Mouse (Mus musculus): ENCODE results near the gene Tstd2. TPM values are rescaled to one million over a fixed set of nuclear protein-coding genes. Genes with fewer than 3 reads are reported as not detected.
A peak's percentile ranks its signal among the peaks of the same experiment; 100 is the strongest.

Tstd2 gene
- polyA plus RNA-seq, 1 experiment, result 0.46 TPM

DNA sequence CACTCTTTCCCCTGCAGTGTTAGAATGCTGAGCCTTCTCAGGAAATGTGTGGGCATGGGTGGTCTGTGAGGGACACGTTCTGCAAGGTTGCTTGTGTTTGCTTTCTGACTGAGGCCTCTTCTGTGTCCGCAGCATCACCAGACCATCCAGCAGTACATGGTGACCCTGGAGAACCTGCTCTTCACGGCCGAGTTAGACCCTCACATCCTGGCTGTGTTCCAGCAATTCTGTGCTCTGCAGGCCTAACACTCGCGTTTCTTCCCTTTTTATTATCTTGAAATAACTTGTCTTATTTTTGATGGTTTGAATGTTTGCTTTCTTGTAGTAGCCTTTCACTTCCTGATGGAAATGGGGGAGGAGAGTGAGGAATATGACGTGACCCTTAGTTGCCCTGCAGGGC is 33.3 kb upstream of the Tstd2 start:
- peaks cover 97% of the 10 kb centered on the region for H3K36me3 ChIP-seq (ENCODE audit: control insufficient read depth)
- TF ChIP-seq TAL1 (IDR thresholded peaks at IDR 0.05; ENCODE audit: low read length) (no peak), GATA1 (IDR thresholded peaks at IDR 0.05; ENCODE audit: low read length) (no peak)
- no peaks in the 10 kb centered on the region for H3K9me3 ChIP-seq (ENCODE audit: control insufficient read depth, low read length)
- H3K4me1 ChIP-seq (ENCODE audit: control insufficient read depth), result no peaks in the 10 kb centered on the region
- no peak overlapping the region for H3K4me3 ChIP-seq (replicated peaks)
- H3K27me3 ChIP-seq (ENCODE audit: control insufficient read depth), result no peaks in the 10 kb centered on the region

DNA sequence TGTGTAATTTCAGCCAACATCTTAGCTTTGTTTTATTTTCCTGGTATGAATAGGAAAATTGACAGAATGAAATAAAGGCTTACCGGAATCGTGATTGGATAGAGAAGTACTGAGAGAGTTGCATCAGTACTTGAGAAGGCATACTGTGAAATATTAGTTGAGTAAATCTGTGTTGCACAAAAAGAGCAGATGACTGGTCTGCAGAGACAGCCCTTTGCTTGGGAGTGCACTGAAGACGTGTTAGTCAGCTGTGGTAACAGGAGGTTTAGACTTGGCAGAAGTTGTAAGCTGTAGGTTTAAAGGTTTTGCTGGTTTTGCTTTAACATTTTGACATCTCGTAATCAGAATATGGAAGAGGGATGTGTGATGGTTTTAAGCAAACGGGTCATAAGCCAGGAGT is 27.3 kb upstream of the Tstd2 start:
- no peaks in the 10 kb centered on the region for H3K9me3 ChIP-seq (ENCODE audit: control insufficient read depth, low read length)
- H3K4me1 ChIP-seq (ENCODE audit: control insufficient read depth), result no peaks in the 10 kb centered on the region
- H3K36me3 ChIP-seq (ENCODE audit: control insufficient read depth), result peaks cover 97% of the 10 kb centered on the region
- TF ChIP-seq GATA1 (IDR thresholded peaks at IDR 0.05; ENCODE audit: low read length), result no peak
- H3K27me3 ChIP-seq (ENCODE audit: control insufficient read depth), result no peaks in the 10 kb centered on the region
- no peak overlapping the region for H3K4me3 ChIP-seq (replicated peaks)

DNA sequence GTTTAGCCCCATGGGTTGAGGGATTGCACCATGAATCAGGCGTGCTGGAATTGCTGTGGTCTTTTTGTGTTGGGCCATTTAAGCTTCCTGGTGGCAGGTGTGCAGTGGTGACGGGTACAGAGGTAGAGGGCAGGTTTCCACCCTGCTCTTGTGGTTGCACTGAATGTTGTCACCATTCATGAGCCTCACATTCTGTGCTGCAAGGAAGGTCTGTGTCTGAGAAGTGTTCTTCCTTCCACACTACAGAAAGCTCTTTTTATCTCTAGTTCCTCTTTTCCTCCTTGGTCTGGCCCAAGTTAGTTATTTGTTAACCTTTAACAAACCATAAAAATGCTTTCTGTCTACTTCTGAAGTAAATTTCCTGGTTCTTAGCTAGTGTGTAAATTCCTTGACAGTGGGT is 25.5 kb upstream of the Tstd2 start:
- H3K4me1 ChIP-seq (ENCODE audit: control insufficient read depth), result no peaks in the 10 kb centered on the region

DNA sequence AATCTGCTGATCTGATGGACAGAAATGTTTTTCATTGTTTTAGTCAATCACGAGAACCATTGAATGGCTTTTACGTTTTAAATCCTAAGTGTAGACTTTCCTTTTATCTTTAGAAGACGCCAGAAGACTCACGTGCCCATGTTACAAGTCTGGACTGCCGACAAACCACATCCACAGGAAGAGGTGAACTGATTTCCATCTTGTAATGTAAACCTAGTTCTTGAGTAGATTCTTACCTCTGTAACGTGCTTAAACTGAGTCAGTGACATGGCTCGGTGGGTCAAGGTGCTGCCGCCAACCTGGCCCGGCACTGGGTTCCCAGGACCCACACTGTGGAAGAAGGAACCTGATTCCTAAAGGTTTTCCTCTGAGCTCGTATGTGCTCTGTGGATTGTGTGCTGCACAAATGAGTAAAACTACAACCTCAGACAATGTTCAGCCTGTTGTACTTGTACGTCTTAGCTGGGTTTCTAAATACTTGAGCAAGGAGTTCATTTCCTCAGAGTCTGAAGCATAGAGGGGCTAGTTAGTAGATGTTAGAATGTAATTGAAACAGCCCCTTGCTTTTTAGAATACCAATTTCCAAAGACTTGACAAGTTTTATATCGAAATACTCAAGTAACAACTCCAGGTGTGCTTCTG is 13.5 kb upstream of the Tstd2 start:
- peaks cover 96% of the 10 kb centered on the region for H3K36me3 ChIP-seq (ENCODE audit: control insufficient read depth)
- TF ChIP-seq GATA1 (IDR thresholded peaks at IDR 0.05; ENCODE audit: low read length), result no peak
- TF ChIP-seq TAL1 (IDR thresholded peaks at IDR 0.05; ENCODE audit: low read length), result no peak
- peaks cover 7% of the 10 kb centered on the region for H3K4me1 ChIP-seq (ENCODE audit: control insufficient read depth)
- no peaks in the 10 kb centered on the region for H3K27me3 ChIP-seq (ENCODE audit: control insufficient read depth)
- no peak overlapping the region for H3K4me3 ChIP-seq (replicated peaks)
- no peaks in the 10 kb centered on the region for H3K9me3 ChIP-seq (ENCODE audit: control insufficient read depth, low read length)

More for the DNA sequence above, 25.5 kb upstream of the Tstd2 start:
- H3K36me3 ChIP-seq (ENCODE audit: control insufficient read depth), result peaks cover 96% of the 10 kb centered on the region
- no peaks in the 10 kb centered on the region for H3K27me3 ChIP-seq (ENCODE audit: control insufficient read depth)
- H3K4me3 ChIP-seq (replicated peaks), result no peak overlapping the region
- H3K9me3 ChIP-seq (ENCODE audit: control insufficient read depth, low read length), result no peaks in the 10 kb centered on the region
- TF ChIP-seq GATA1 (IDR thresholded peaks at IDR 0.05; ENCODE audit: low read length), result no peak
- TF ChIP-seq TAL1 (IDR thresholded peaks at IDR 0.05; ENCODE audit: low read length), result no peak

DNA sequence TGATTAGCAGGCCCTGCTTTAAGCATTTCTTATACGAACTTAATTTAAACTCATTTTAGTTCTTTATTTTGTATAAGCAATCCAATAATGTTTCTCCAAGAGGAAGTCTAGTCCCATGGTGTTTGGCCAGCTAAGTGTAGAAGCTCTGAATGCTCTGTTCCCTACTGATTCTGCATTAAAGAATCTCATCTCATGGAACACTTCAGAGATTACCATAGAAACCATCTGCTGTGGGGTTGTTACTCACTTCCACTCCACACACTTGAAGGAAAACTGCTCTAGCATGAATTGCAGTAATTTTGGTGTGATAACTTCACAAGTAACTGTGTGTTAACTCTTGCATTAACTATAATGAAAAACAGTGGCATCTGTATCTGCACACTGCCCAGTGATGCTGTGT is 8.4 kb upstream of the Tstd2 start:
- peaks cover 22% of the 10 kb centered on the region for H3K4me1 ChIP-seq (ENCODE audit: control insufficient read depth)
- H3K4me3 ChIP-seq (replicated peaks), result no peak overlapping the region
- H3K36me3 ChIP-seq (ENCODE audit: control insufficient read depth), result peaks cover 76% of the 10 kb centered on the region
- H3K27me3 ChIP-seq (ENCODE audit: control insufficient read depth), result no peaks in the 10 kb centered on the region
- TF ChIP-seq TAL1 (IDR thresholded peaks at IDR 0.05; ENCODE audit: low read length) (no peak), GATA1 (IDR thresholded peaks at IDR 0.05; ENCODE audit: low read length) (no peak)
- no peaks in the 10 kb centered on the region for H3K9me3 ChIP-seq (ENCODE audit: control insufficient read depth, low read length)

DNA sequence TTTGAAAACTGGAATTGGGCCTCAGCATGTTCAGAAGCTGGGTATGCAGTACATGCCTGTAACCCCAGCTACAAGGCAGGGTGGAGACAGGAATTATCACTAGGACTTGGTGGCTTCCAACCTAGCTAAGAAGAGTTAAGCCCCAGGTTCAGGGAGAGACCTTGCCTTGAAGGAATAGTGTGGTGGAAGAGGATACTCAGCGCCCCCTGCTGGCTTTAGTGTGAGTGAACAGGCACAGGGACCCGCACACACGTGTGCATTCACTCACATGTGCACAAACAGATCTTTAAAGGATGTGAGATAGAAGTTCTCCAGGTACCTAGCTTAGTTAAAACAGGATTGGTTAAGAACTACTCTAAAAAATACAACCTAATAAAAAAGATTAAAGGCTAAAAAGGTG is 5.8 kb upstream of the Tstd2 start:
- Histone ChIP-seq H3K4me3 (replicated peaks) (no peak overlapping the region), H3K27me3 (ENCODE audit: control insufficient read depth) (no peaks in the 10 kb centered on the region), H3K9me3 (ENCODE audit: control insufficient read depth, low read length) (no peaks in the 10 kb centered on the region), H3K4me1 (ENCODE audit: control insufficient read depth) (peaks cover 42% of the 10 kb centered on the region), H3K36me3 (ENCODE audit: control insufficient read depth) (peaks cover 52% of the 10 kb centered on the region)
- TF ChIP-seq TAL1 (IDR thresholded peaks at IDR 0.05; ENCODE audit: low read length) (no peak), GATA1 (IDR thresholded peaks at IDR 0.05; ENCODE audit: low read length) (no peak)

DNA sequence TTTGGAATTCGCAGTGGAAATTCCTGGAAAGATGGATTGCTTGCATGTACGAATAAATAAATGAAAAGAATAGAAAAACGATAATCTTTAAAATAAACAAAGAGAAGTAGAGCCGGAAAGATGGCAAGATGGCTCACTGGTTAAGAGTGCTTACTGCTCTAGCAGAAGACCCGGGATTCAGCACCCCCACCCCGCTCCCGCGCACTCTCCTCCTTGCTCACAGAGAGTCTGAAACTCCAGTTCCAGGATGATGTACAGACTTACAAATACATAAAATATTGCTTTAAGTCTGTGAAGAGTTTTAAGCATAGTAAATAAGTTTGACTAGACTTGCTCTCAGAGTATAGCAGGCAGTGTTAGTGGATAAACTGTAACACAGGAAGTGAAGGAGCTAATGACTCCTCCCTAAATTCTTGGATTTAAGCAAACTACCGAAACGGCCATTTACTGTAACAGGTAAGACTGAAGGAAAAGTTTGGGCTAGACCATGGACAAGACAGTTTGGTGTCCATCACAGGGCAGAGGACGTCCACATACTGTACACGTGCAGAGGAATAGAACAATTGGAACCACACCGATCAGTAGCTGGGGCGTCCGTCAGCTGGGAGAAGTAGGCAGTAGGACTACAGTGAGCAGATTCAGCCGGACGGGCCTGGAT is 736 bp downstream of the Tstd2 start:
- Histone ChIP-seq H3K4me3 (replicated peaks) (peak overlapping the region; percentile 74), H3K27me3 (ENCODE audit: control insufficient read depth) (no peaks in the 10 kb centered on the region), H3K36me3 (ENCODE audit: control insufficient read depth) (peaks cover 26% of the 10 kb centered on the region), H3K9me3 (ENCODE audit: control insufficient read depth, low read length) (no peaks in the 10 kb centered on the region), H3K4me1 (ENCODE audit: control insufficient read depth) (peaks cover 51% of the 10 kb centered on the region)
- TF ChIP-seq GATA1 (IDR thresholded peaks at IDR 0.05; ENCODE audit: low read length) (no peak), TAL1 (IDR thresholded peaks at IDR 0.05; ENCODE audit: low read length) (no peak)

DNA sequence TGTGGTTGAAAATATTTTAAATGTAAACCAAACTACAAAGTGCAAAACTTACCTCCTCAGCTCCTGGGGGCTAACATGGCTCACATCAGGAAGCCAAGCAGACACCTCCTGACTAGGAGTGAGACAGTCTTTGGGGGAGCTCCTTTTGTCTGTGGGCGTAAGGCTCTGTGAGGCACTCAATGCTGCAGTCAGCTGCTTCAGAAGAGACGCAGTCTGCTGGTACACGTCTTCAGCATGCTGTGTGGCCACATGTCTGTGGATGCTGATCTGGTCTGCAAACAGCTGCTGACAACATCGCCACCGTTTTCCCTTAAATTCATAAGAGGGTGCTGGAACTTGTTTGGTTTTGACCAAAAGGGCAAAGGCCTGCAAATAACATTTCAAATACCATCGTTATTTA is 6.7 kb downstream of the Tstd2 start:
- H3K36me3 ChIP-seq (ENCODE audit: control insufficient read depth), result peaks cover 71% of the 10 kb centered on the region
- H3K4me1 ChIP-seq (ENCODE audit: control insufficient read depth), result peaks cover 2% of the 10 kb centered on the region
- TF ChIP-seq TAL1 (IDR thresholded peaks at IDR 0.05; ENCODE audit: low read length), result no peak
- TF ChIP-seq GATA1 (IDR thresholded peaks at IDR 0.05; ENCODE audit: low read length), result no peak

DNA sequence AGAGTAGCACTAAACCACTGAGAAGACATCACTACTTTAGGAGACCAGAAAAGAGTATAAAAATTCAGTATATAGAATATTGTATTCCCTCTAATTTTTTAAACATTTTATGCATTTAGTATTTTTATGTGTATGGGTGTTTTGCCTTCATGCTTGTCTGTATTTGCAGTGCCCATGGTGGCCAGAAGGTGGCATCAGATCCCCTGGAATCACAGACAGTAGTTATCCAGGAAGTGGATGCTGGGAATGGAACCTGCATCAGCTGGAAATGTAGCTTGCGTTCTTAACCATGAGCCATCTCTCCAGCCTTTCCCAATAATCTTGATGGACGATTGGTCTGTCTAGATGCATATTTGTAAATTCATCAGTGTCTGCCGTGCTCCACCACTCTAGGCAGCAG is 8.3 kb downstream of the Tstd2 start:
- no peak for TF ChIP-seq GATA1 (IDR thresholded peaks at IDR 0.05; ENCODE audit: low read length)
- no peak for TF ChIP-seq TAL1 (IDR thresholded peaks at IDR 0.05; ENCODE audit: low read length)
- H3K36me3 ChIP-seq (ENCODE audit: control insufficient read depth), result peaks cover 81% of the 10 kb centered on the region
- no peaks in the 10 kb centered on the region for H3K9me3 ChIP-seq (ENCODE audit: control insufficient read depth, low read length)
- no peaks in the 10 kb centered on the region for H3K27me3 ChIP-seq (ENCODE audit: control insufficient read depth)
- H3K4me3 ChIP-seq (replicated peaks), result no peak overlapping the region
- no peaks in the 10 kb centered on the region for H3K4me1 ChIP-seq (ENCODE audit: control insufficient read depth)

More for the DNA sequence above, 6.7 kb downstream of the Tstd2 start:
- H3K9me3 ChIP-seq (ENCODE audit: control insufficient read depth, low read length), result no peaks in the 10 kb centered on the region
- H3K27me3 ChIP-seq (ENCODE audit: control insufficient read depth), result no peaks in the 10 kb centered on the region
- H3K4me3 ChIP-seq (replicated peaks), result no peak overlapping the region
